Mouse (Mus musculus) megakaryocyte progenitor cell, adult 5-6 weeks (primary cell): ENCODE data around the gene Rcor2. TPM values are rescaled to one million over a fixed set of nuclear protein-coding genes. Genes with fewer than 3 reads are reported as not detected.

ENCODE experiments used
- ATAC-seq: replicated peaks from 2 replicates; pipeline ENCODE4 v1.8.0; 2016; ENCODE audit warnings: mild to moderate bottlenecking, moderate TSS enrichment, inconsistent platforms; ENCODE audit not compliant: poor library complexity
- total RNA-seq, 2 experiments: library from RNA; stranded (forward) in 1 of 2; stranded (reverse) in 1 of 2; fragments of 157-497, 149-512 nt in 1 of 2; fragments of 200-1000 nt in 1 of 2; gene quantifications; 2 replicates each; pipeline versions ENCODE4 v1.2.3 to v1.2.4; 2015 to 2017

Gene Rcor2
- total RNA-seq, 2 experiments from 2014 or later = 0.99 to 1.2 TPM

DNA sequence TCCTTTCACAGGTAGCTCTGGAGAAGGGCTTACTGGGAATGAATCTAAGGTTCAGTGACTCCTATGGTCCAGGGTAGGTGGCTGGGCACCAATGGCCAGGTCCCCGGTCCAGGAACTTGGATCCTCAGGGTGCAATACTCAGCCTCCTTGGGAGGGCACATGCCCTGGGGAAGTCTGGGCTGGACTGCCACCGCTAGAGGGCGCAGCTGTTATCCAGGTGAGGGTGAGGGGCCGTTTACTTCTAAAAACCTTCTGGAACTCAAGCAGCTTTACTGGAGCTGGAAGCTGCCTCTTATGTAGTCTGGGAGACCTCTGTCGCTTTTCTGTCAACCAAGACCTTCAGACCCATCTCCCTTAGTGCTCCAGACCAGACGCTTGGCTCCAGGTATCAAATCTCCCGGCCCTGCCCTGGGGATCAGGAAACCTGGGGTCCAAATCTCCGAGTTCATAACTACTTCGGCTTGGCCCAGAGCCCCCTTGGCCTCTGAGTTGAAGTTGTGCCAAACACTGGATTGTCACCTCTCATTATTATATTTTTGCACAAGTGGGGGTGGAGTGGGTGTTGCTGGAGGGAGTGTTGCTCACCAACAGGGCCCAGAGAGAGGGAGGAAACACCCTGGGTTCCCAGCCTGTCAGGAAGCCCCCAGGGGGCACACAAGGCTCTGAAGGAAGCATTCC is 2.9 kb upstream of the Rcor2 start:
- ATAC-seq = peak; percentile 61

DNA sequence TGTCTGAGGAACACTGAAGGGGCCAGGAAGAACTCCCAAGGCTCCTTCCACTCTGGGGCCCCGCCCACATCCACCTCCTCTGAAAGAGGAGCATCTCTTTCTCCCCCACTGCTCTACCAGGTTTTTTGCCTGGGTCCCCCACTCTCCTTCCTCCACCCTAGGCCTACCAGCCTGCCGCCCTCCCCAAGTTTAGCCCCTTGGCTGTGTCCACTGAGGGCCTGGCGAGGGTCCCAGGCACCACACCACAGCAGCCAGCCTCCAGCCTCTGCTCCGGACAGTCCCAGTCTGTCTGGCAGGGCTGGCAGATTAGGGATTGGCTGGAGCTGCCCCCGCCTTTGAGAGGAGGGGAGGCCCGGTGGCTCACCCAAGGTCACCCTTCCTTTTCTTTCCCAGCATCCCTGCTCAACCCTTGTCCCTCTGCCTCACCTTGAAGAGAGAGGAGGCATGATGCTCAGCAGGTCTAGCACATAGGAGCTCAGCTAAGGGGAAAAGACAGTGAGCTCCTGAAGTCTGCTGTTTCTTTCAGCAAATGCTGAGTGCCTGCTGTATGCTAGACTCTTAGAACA is 2.3 kb upstream of the Rcor2 start:
- no peak for ATAC-seq

DNA sequence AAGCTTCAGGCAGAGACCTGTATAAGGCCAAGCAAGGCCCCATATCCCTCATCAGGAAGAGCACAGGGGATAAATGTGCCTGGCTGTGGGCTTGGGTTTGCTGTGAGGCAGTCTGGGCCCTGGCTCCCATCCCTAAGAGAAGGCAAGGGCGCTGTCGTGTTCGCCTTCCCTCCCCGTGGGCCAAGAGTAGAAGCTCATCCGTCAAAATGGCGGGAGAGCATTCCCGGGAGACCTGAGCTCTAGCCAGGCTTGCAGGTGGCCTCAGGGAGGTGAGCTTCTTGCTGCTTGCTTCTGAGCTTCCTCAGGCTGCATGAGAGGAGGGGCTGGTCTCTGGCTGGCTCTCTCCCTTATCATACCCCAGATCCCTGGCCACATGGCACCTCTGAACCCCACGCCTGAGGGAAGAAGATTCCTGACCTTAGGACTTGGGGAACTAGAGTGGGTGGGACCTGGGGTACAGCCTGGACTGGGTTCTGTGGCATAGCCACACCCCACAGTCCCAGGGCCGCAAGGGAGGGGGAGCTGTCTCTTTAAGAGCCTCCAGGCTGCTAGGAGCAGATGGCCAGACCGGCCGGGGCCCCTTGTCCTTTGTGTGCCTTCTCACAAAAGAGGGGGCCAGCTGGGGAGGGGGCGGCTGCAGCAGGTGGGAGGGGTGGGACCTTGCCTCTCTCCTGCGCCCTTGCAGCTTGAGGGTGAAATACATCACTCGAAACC is 1.5 kb upstream of the Rcor2 start:
- no peak for ATAC-seq

DNA sequence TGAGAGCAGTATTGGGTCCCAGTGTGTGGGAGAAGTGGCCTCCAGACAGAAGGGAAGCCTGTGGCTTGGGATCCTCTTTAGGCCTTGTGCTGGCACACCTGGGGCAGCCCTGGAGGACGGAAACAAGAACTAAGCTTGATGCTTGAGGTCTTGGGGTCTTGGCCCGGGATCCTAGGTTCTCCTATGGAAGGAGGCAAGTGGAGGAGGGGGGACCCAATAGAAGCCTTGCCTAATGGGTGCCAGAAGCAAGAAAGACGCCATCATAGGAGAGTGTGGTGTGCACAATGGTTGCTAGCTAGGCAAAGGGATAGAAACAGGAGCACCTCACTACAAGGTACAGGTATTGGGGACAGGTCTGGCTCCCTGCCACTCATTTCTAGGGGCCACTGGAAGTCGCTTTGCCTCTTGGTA is 699 bp upstream of the Rcor2 start:
- no peak for ATAC-seq

DNA sequence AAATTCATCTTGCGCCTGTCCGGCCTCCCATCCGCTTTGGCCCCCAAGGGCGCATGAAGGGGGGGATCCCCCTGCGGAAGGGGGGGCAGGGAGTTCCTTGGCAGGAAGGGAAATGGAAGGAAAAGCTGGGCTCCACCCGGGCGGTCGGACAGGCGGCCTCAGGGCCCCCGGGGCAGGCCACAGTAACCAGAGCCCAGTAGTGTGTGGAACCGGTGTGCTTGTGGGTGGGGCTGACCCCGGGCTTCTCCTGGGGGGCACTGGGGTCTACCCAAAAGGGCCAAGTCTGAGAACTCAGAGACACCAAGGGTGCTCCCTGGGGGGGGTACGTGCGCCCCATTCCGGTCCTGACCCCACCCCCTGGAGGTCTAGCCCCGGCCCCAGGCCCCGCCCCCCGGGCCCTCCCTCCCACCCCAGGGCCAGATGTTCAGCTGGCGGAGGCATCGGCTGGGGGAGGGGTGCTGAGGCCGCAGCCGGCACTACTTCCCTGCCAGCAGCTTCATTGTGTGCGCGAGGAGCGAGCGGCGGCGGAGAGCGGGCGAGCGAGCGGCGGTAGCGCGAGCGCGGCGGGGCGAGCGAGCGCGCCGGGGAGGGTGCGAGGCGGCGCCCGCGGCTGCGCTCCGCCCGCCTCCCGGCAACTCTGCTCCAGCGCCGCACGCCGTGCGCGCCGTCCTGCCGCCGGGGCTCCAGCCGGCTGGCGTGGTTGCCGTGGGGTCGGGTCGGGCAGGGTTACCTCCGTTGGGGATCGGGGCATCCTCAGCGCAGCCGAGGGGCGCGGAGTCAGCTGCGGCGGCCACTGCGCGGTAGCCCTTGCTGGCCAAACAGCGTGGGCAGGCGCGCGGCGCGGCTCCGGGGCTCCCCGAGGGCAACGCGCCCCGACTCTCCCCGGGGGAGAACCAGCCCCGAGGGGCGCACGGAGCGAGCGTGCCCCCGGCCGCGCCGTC is 926 bp downstream of the Rcor2 start:
- peak; percentile 51 for ATAC-seq

DNA sequence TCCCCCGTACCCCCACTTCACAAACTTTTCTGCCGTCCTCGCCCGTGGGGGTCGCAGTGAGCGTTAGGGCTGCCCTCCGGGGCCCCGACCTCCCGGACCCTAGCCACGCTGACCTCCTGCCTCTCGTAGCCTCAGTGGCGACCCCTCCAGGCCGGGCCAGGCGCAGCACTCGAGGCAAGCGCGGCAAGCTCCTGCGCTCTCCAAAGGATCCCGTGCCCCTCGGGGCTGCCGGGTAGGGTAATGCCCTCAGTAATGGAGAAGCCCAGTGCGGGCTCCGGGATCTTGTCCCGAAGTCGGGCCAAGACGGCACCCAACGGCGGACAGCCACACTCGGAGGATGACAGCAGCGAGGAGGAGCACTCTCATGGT is 1.6 kb downstream of the Rcor2 start:
- peak; percentile 57 for ATAC-seq

DNA sequence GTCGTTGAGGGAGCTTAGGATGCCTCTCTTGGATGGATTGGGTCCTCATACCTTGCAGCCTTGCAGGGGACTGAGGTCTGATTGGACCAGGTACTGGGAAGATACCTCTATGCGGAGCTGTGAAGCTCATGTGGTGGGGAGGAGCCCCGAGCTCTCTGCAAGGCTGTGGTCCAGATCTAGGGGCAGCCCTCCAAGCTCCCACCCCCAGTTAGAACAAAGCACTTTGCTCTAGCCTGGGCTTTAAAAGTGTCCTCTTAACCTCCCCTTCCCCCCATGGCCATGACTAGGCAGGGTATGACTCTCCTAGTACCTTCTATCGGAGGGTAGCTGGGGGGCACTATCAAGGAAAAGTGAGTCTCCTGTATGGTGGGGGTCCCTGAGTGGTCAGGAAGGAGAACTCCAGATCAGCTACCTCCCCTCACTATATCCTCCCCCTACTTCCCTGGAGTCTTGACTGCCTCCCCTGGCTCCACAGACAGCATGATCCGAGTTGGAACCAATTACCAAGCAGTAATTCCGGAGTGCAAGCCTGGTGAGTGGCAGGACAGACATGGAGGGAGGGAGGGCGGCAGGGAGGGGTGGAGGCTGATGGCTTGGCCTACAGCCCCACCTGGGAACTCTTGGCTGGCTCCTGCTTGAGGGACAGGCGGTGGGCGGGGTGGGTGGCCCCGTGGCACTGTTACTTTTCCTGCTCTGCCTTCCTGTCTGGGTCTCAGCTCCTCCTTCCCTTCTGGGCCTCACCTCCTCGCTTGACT is 2.3 kb downstream of the Rcor2 start:
- ATAC-seq = no peak

DNA sequence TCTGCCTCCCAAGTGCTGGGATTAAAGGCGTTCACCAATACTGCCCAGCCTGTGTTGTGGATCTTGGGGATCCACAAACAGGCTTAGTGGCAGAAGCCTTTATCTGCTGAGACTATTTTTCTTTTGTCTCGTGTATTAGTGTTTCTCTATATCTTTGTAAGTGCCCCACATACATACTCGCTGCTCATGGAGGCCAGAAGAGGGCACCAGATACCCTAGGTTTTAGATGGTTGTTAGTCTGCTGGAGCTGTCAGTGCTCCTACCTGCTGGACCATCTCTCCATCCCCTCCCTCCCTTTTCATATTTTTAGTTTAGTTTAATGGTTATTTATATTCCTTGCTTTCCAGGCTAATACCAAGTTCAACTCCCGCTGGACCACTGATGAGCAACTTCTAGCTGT is 6.4 kb downstream of the Rcor2 start:
- peak; percentile 45; the same call in 1 of the 2 replicates for ATAC-seq

DNA sequence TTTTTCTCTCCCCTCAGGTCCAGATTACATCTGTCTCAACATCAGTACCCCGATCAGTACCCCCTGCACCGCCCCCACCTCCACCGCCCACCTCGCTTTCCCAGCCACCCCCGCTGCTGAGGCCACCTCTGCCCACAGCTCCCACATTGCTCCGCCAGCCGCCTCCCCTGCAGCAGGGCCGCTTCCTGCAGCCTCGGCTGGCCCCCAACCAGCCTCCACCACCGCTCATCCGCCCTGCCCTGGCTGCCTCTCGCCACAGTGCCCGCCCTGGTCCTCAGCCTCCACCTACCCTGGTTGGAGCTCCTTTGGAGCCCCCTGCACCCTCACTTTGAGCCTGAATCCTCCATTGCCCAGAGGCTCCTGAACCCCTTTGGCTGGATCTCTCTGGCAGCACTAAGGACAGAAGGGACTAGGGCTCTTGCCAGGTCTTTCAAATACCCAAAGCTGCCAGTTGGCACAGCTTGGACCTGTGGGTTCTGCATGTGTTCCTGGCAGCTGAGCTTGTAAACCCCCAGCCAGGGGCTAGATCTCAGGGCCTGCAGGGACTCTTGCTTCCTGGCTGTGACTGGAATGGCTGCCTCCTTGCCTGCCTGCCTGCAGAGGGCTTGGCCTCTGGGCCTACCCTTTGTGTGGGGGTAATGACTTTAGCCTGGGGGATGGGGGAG is 7.3 kb downstream of the Rcor2 start:
- 0 out of 2 replicates have a peak, but pooled peaks have one; percentile 20 for ATAC-seq

DNA sequence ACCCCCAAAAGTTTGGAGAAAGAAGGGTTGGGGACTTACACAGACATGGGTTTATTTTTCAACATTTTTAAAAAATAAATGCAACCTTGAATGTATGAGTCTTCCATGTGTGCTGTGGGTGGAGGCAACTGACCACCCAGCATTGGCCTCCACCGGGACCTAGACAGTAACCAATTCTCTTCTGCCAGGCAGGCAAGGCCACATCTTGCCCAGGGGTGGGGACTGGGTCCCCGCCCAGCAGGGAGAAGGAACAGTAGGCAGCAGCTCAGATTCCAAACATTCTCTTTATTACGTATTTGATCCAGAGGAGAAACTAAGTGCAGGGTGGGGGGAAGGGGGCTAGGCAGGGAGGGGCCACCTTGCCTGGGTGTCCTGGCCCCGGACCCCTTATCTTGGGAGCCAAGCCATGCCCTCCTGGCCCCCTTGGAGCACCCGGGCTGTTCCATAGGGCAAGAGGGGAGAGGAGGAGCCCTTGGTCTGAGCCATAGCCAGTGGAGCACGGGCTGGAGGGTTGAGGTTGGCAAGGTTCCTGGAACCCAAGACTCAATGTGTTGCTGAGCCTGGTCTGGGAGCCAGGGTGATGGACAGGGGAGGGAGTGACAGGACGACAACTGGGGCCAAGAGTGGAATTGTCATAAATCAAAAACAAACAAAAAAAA is 8.1 kb downstream of the Rcor2 start:
- ATAC-seq = no peak

DNA sequence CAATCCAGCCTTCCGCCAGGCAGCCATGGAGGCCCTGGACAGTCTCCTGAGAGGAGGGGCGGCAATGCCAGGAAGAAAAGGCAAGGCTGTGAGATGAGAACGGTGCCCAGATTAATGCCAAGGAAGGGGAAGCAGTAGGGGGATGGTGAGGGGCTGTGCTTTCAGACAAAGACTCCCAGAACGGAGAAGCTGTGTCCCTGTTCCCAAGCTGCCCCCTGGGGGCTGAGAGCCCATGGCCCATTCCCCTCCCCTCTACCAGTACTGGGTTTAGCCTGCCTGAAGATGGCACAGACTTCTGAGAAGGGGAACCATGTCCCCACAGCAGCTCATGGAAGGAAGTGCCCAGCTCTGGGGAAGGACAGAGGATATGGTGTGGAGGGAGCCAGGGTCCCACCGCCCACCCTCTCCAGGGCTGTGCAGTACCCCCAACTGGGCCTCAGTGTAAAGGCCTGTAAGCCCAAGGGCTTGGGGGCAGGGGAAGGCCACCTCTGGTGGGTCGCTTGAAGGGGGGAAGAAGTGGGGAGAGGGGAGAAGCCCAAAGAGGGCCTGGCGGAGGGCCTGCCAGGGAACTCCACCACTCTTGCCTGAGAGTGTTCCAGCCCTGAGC is 9.0 kb downstream of the Rcor2 start:
- no peak for ATAC-seq

DNA sequence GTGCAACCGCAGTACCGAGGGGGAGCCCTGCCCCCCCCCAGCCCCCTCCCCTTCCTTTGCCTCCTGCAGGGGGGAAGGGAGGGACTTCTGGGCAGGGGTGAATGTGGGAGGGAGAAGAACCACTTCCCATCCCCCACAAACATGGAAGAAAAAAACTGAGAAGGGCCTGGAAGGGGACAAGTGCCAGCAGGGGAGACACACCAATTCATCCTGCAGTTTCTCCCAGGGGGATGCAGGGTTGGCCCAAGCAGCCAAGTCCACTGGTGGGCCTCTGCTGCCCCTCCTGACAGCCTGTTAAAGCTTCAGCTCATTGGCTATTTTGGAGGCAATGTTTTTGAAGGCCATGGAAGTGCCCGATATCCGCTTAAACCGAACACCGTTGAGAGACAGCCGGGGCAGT is 9.7 kb downstream of the Rcor2 start:
- no peak for ATAC-seq

DNA sequence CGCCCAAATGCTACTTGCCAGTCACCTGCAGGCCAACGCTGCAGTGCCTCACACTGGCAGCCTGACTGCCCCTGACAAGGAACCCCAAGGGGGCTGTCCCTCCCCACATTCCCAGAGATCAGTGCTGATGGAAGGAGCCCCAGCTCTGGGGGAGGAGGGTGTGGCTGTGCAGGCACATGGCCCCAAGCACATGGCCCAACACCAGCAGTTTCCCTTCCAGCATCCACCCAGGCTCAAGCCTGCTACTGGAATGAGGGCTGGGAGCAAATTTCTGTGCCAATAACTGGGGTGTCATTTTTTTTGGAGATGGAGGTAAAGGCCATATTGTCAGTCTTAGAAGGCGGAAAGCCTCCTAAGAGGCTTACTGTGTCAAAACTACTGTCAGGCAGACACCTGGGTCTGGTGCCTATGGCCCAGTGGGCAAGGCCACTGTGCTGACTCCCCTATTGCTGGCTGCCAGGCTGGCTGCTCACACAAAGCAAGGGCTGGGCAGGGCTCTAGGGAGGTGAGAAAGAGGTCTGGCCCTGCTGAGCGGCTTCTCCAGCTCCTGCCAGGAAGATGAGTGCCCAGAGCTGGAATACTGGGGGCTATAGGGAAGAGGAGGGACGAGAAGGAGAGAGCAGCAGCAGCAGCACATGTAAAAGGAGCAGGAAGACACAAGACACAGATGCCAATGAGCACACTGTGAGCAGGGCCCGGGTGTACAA is 11.2 kb downstream of the Rcor2 start:
- ATAC-seq = no peak

DNA sequence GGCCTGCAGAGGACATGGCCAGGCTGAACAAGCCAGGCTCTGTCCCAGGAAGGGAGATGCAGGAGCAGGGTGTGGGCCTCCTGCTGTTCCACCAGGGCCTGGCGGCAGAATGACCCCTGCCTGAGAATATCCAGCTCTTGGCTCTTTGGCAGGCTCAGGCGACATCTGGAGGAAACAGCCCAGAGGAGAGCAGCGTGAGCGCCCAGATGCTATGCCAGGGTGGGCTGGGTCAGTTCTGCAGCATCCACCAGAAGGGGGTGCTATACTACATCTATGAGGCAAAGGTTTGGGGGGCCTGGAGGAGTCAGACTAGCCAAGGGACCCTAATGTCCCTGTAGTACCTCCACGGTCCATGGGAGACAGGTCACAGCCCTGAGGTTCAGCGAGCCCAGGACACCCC is 12.0 kb downstream of the Rcor2 start:
- peak; percentile 76 for ATAC-seq

DNA sequence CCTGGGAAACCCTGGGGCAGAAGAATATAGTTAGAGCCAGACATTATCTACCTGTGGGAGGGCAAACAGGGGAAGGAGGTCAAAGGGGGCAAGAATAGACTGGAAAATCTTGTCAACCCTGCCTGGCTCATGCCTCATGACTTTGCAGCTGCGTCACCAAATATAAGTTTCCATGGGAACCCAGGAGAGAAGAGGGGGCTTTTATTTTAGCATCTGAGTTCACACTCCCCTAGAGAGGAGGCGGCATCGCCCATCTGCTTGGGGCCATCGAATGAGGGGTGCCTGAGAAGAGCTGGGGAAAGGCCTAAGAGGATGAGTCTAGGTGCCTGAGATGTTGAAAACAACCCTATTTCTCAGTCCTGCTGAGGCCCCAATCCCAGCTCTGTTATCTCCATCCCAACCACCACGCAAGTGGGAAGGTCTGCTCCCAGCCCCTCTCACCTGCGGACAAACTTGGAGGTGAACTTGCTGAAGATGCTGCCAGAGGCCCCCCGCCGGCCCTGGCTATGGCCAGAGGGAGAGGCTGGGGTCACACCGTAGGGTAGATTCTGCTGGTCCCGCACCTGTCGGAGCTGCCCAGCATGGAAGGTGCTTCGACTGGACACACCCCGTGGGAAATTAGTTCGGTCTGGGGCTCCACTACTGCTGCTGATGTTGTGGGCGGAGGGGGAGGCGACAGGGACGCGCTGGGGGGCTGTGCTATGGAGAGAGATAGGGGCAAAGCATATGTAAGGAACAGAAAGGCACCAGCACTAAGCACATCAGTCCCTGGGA is 13.6 kb downstream of the Rcor2 start:
- no peak for ATAC-seq

DNA sequence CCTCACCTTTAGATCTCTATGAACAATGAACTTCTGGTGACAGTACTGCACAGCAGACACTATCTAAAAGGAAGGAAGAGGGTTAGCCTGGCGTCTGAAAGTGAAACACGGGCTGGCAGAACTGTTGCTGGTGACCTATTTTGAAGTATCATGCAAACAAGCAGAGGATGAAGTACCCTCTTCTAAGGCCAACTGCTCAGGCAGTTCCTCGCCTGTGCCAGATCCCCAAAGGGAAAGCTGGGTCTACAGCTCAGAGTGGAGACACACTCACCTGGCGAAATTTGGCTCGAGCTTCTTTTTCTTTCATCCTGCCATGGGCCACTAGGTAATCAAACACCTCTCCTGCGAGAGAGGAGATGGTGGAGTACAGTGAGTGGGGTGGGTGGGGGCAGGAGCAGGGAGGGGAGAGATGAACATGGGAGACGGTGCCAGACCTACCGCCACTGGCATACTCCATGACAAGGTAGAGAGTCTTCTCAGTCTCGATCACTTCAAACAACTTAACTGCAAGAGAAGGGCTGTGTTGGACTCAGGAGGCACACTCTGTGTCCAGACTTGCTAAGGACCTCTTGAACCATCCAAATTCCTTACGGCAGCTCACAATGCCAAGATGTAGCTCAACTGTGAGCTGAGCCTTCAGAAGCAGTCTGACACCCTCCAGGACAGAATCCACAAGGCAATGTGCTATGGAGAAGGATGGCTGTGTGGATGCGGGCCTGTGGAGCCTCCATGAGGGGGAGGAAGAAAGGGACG is 19.6 kb downstream of the Rcor2 start:
- ATAC-seq = no peak

DNA sequence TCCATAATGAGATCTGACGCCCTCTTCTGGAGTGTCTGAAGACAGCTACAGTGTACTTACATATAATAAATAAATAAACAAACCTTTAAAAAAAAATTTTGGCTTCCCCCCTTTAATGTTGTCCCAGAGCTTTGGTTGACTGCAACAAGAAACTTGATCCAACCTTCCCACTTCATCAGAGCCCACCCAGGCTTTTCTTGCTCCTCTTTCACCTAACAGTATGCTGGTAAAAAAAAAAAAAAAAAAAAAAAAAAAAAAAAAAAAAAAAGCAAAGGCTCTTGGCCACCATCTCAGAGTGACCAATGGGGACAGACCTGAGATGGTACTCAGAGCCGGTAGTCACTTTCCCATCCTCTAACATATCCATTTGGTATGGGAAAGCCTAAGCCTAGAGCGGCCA is 21.2 kb downstream of the Rcor2 start:
- no peak for ATAC-seq
